Mouse (Mus musculus) liver, embryonic 14.5 days (tissue): ENCODE data around the gene Fam241b.

ENCODE experiments used
- CTCF ChIP-seq: IDR thresholded peaks from 2 replicates; pipeline ENCODE4 v1.5.1; 2016; ENCODE audit warnings: antibody characterized with exemption, low read depth, control low read depth
- EP300 ChIP-seq: IDR thresholded peaks from 2 replicates; pipeline ENCODE4 v1.6.1; 2016; ENCODE audit warnings: antibody characterized with exemption, low read depth

- TF ChIP-seq CTCF (no peak), EP300 (no peak)
Observed at GRCm38 (mm10) chr10:62089071-62089470, 54.6 kb downstream of the Fam241b start.
